ENCODE assay signal across 12 mouse cellular contexts in genomic region chr6:4488966-4489365, GRCm38 (mm10). TPM values are rescaled to one million over a fixed set of nuclear protein-coding genes. Genes with fewer than 3 reads are reported as not detected.
DNase-seq lines count a peak whose midpoint lies in the region; ATAC-seq and TF ChIP-seq lines count a peak whose summit lies in the region.
"Had no signal": no experiment of that assay in that cellular context is flagged by ENCODE, and none has a peak within 500 bp of the region (broad histone marks: within the 10 kb centered on the region; RNA-seq: fewer than 3 reads in every experiment).

No protein-coding gene starts in this region.

- no peaks in the 10 kb centered on the region for H3K4me1 ChIP-seq in kidney, postnatal 0 days (replicated peaks; ENCODE audit: insufficient read depth, low read length)
- peaks cover 56% of the 10 kb centered on the region for H3K4me1 ChIP-seq in embryonic facial prominence, embryonic 10.5 days
- peaks cover 3% of the 10 kb centered on the region; the same call in 1 of the 2 replicates for H3K4me1 ChIP-seq in hindbrain, embryonic 11.5 days (replicated peaks; ENCODE audit: control insufficient read depth, insufficient read depth, low read length)
- no peaks in the 10 kb centered on the region for H3K4me1 ChIP-seq in liver, embryonic 13.5 days (replicated peaks)

- ATAC-seq in kidney, postnatal 0 days (replicated peaks; ENCODE audit: low FRiP score, low read depth), result no peak
- no peak for ATAC-seq in hindbrain, embryonic 11.5 days (ENCODE audit: low FRiP score)
- no peak for ATAC-seq in liver, embryonic 13.5 days (ENCODE audit: low read depth)

- no peak for TF ChIP-seq CTCF in kidney, postnatal 0 days (IDR thresholded peaks at IDR 0.05; ENCODE audit: low read depth)

- H3K36me3 ChIP-seq in kidney, postnatal 0 days (ENCODE audit: insufficient read depth, low read length), result no peaks in the 10 kb centered on the region
- H3K36me3 ChIP-seq in embryonic facial prominence, embryonic 10.5 days (replicated peaks), result no peaks in the 10 kb centered on the region
- no peaks in the 10 kb centered on the region for H3K36me3 ChIP-seq in hindbrain, embryonic 11.5 days (ENCODE audit: control insufficient read depth, insufficient read depth, low read length)
- no peaks in the 10 kb centered on the region for H3K36me3 ChIP-seq in liver, embryonic 13.5 days

- no peaks in the 10 kb centered on the region for H3K9me3 ChIP-seq in kidney, postnatal 0 days (replicated peaks; ENCODE audit: low read length)
- H3K9me3 ChIP-seq in embryonic facial prominence, embryonic 10.5 days, result no peaks in the 10 kb centered on the region
- H3K9me3 ChIP-seq in hindbrain, embryonic 11.5 days (ENCODE audit: control insufficient read depth, low read length), result no peaks in the 10 kb centered on the region
- H3K9me3 ChIP-seq in liver, embryonic 13.5 days (replicated peaks), result no peaks in the 10 kb centered on the region

- DNase-seq in kidney, postnatal 0 days (ENCODE audit: low spot score), result no peak
- no peak for DNase-seq in kidney, adult 9 months
- DNase-seq in embryonic facial prominence, embryonic 10.5 days (ENCODE audit: low spot score), result no peak
- DNase-seq in hindbrain, embryonic 11.5 days (ENCODE audit: low spot score), result no peak
- no peak for DNase-seq in liver, embryonic 13.5 days
- no peak for DNase-seq in thymus, postnatal 14 days
- DNase-seq in adrenal gland, postnatal 14 days, result no peak
- no peak for DNase-seq in kidney, postnatal 14 days
- DNase-seq: right cerebral cortex, adult 18-20 months; thymus, postnatal 36 days had no signal

- H3K27me3 ChIP-seq in kidney, postnatal 0 days (ENCODE audit: insufficient read depth, low read length), result no peaks in the 10 kb centered on the region
- no peaks in the 10 kb centered on the region for H3K27me3 ChIP-seq in embryonic facial prominence, embryonic 10.5 days (replicated peaks; ENCODE audit: low read depth, poor library complexity, severe bottlenecking)
- no peaks in the 10 kb centered on the region for H3K27me3 ChIP-seq in hindbrain, embryonic 11.5 days (ENCODE audit: control insufficient read depth, insufficient read depth, low read length)
- no peaks in the 10 kb centered on the region for H3K27me3 ChIP-seq in liver, embryonic 13.5 days

- H3K4me3 ChIP-seq in kidney, postnatal 0 days (replicated peaks; ENCODE audit: low read depth, low read length), result no peak overlapping the region
- peak overlapping the region; percentile 33 for H3K4me3 ChIP-seq in embryonic facial prominence, embryonic 10.5 days
- H3K4me3 ChIP-seq in hindbrain, embryonic 11.5 days (ENCODE audit: low read depth, low read length), result no peak overlapping the region
- H3K4me3 ChIP-seq in liver, embryonic 13.5 days (replicated peaks), result no peak overlapping the region
- H3K4me3 ChIP-seq: erythroblast, embryonic 14.5 days; layer of hippocampus, adult 2 months had no signal

- 23% methylated on average over 1 of the region's 1 CpGs for WGBS in kidney, postnatal 0 days
- 43% methylated on average over 1 of the region's 1 CpGs for WGBS in embryonic facial prominence, embryonic 10.5 days
- 70% methylated on average over 1 of the region's 1 CpGs for WGBS in hindbrain, embryonic 11.5 days
- WGBS in liver, embryonic 13.5 days (ENCODE audit: insufficient replicate concordance), result 32% methylated on average over 1 of the region's 1 CpGs

- peak overlapping the region; percentile 40; the same call in 1 of the 2 replicates for H3K4me2 ChIP-seq in kidney, postnatal 0 days (ENCODE audit: low read length)
- H3K4me2 ChIP-seq in hindbrain, embryonic 11.5 days (replicated peaks; ENCODE audit: low read depth, low read length), result no peak overlapping the region
- no peak overlapping the region for H3K4me2 ChIP-seq in liver, embryonic 13.5 days

- peak overlapping the region; percentile 90 for H3K27ac ChIP-seq in kidney, postnatal 0 days
- peak overlapping the region; percentile 87 for H3K27ac ChIP-seq in embryonic facial prominence, embryonic 10.5 days (replicated peaks)
- H3K27ac ChIP-seq in hindbrain, embryonic 11.5 days (ENCODE audit: low read depth, low read length), result peak overlapping the region; percentile 2; the same call in 1 of the 2 replicates
- peak overlapping the region; percentile 55; the same call in 1 of the 2 replicates for H3K27ac ChIP-seq in liver, embryonic 13.5 days
- H3K27ac ChIP-seq: layer of hippocampus, adult 2 months had no signal

- no peak overlapping the region for H3K9ac ChIP-seq in kidney, postnatal 0 days (ENCODE audit: low read depth, low read length)
- H3K9ac ChIP-seq in hindbrain, embryonic 11.5 days (ENCODE audit: low read depth, low read length), result no peak overlapping the region
- no peak overlapping the region for H3K9ac ChIP-seq in liver, embryonic 13.5 days

RNA-seq across cellular contexts. Expression of gene Col1a2, which starts 15.6 kb away (rescaled TPM):
- 306 and 344 TPM in 2 replicates for polyA plus RNA-seq in kidney, postnatal 0 days (2015; fragmentation: Nextera tagmentation; extraction: Ambion mirVana)
- polyA plus RNA-seq in embryonic facial prominence, embryonic 10.5 days (2016; fragmentation: Nextera tagmentation; extraction: Ambion mirVana), result 117 and 176 TPM in 2 replicates
- polyA plus RNA-seq in hindbrain, embryonic 11.5 days (2014; fragmentation: Nextera tagmentation; extraction: Ambion mirVana), result 143 and 151 TPM in 2 replicates
- polyA plus RNA-seq in liver, embryonic 13.5 days (2015; fragmentation: Nextera tagmentation; extraction: Ambion mirVana), result 53.7 and 54.3 TPM in 2 replicates
- total RNA-seq in adrenal gland, postnatal 14 days (2021), result 287 and 366 TPM in 2 replicates

Comparison
In these comparisons a context has a peak if more than half of its experiments do, and no peak if none do; other contexts are left out.
1. H3K27ac ChIP-seq: peak in every context shown above with its lines; median percentile 90 in kidney, postnatal 0 days; 87 in embryonic facial prominence, embryonic 10.5 days; 55 in liver, embryonic 13.5 days; 2 in hindbrain, embryonic 11.5 days.